Mouse (Mus musculus): ENCODE results near the gene Krt6b. TPM values are rescaled to one million over a fixed set of nuclear protein-coding genes. Genes with fewer than 3 reads are reported as not detected.

The Krt6b gene
- total RNA-seq, 1 experiment from 2014 or later: not detected

Small RNAs within 50 kb of the gene (microRNA-seq; reads per million reads assigned to microRNA genes)
- gene Gm44323 (0 reads per million in 2 experiments), gene Gm44342 (0 reads per million in 2 experiments), gene Gm44383 (0 reads per million in 2 experiments), gene Gm44479 (0 reads per million in 2 experiments)

Other genes with a start within 250 kb of the Krt6b start
- gene Krt87, start 241.5 kb downstream of the Krt6b start, total RNA-seq (2021): not detected in 2 replicates
- not detected in 2 replicates for gene Krt88, start 232.5 kb downstream of the Krt6b start, total RNA-seq (2021)
- gene Krt81, start 216.5 kb downstream of the Krt6b start, total RNA-seq (2021): not detected in 2 replicates
- not detected in 2 replicates for gene Krt86, start 206.8 kb downstream of the Krt6b start, total RNA-seq (2021)
- gene Krt83, start 188.8 kb downstream of the Krt6b start, total RNA-seq (2021): not detected in 2 replicates
- not detected in 2 replicates for gene Gm49425, start 163.0 kb downstream of the Krt6b start, total RNA-seq (2021)
- not detected in 2 replicates for gene Krt84, start 147.5 kb downstream of the Krt6b start, total RNA-seq (2021)
- gene Krt82, start 129.6 kb downstream of the Krt6b start, total RNA-seq (2021): not detected in 2 replicates
- not detected in 2 replicates for gene Krt90, start 117.3 kb downstream of the Krt6b start, total RNA-seq (2021)
- gene Krt75, start 106.4 kb downstream of the Krt6b start, total RNA-seq (2021): not detected in 2 replicates
- not detected in 2 replicates for gene Gm5414, start 52.1 kb downstream of the Krt6b start, total RNA-seq (2021)
- not detected in 2 replicates for gene Gm5478, start 32.9 kb downstream of the Krt6b start, total RNA-seq (2021)
- gene Krt6a, start 14.0 kb upstream of the Krt6b start, total RNA-seq (2021): not detected in 2 replicates
- gene Krt5, start 32.6 kb upstream of the Krt6b start, total RNA-seq (2021): not detected in 2 replicates
- not detected in 2 replicates for gene Krt71, start 62.8 kb upstream of the Krt6b start, total RNA-seq (2021)
- gene Krt72, start 106.2 kb upstream of the Krt6b start, total RNA-seq (2021): not detected in 2 replicates
- gene Krt73, start 122.1 kb upstream of the Krt6b start, total RNA-seq (2021): not detected in 2 replicates
- gene Krt2, start 137.9 kb upstream of the Krt6b start, total RNA-seq (2021): not detected in 2 replicates
- gene Krt1, start 170.5 kb upstream of the Krt6b start, total RNA-seq (2021): 0.15 and 0.48 TPM in 2 replicates
- gene Krt77, start 189.4 kb upstream of the Krt6b start, total RNA-seq (2021): not detected in 2 replicates
- gene Krt76, start 212.6 kb upstream of the Krt6b start, total RNA-seq (2021): not detected in 2 replicates
- not detected in 2 replicates for gene Krt4, start 244.4 kb upstream of the Krt6b start, total RNA-seq (2021)

Measured in adrenal gland, postnatal 25 days (tissue).